Mouse (Mus musculus): ENCODE data around the gene Ntrk2.

Gene Ntrk2

GRCm38 (mm10) chr13:58924486-58924885 lies 118.1 kb downstream of the Ntrk2 start:
- no peak for DNase-seq (ENCODE audit: low spot score)

GRCm38 (mm10) chr13:58927186-58927585 lies 120.8 kb downstream of the Ntrk2 start:
- DNase-seq (ENCODE audit: low spot score): no peak

GRCm38 (mm10) chr13:58927656-58928226 lies 121.4 kb downstream of the Ntrk2 start:
- no peak for DNase-seq (ENCODE audit: low spot score)

GRCm38 (mm10) chr13:58928668-58929436 lies 122.5 kb downstream of the Ntrk2 start:
- no peak for DNase-seq (ENCODE audit: low spot score)

- no peak for DNase-seq (ENCODE audit: low spot score)
These were observed 123.8 kb downstream of the Ntrk2 start for GRCm38 (mm10) chr13:58930161-58930560.

- no peak for DNase-seq (ENCODE audit: low spot score)
These were observed 126.8 kb downstream of the Ntrk2 start for GRCm38 (mm10) chr13:58933126-58933525.

GRCm38 (mm10) chr13:58934576-58935110 lies 128.3 kb downstream of the Ntrk2 start:
- no peak for DNase-seq (ENCODE audit: low spot score)

GRCm38 (mm10) chr13:58935956-58936495 lies 129.7 kb downstream of the Ntrk2 start:
- DNase-seq (ENCODE audit: low spot score): no peak

- DNase-seq (ENCODE audit: low spot score): no peak
These were observed 131.5 kb downstream of the Ntrk2 start for GRCm38 (mm10) chr13:58937884-58938283.

- no peak for DNase-seq (ENCODE audit: low spot score)
These were observed 132.1 kb downstream of the Ntrk2 start for GRCm38 (mm10) chr13:58938464-58938863.

GRCm38 (mm10) chr13:58940208-58940607 lies 133.8 kb downstream of the Ntrk2 start:
- DNase-seq (ENCODE audit: low spot score): no peak

GRCm38 (mm10) chr13:58940798-58941197 lies 134.4 kb downstream of the Ntrk2 start:
- no peak for DNase-seq (ENCODE audit: low spot score)

- no peak for DNase-seq (ENCODE audit: low spot score)
These were observed 139.4 kb downstream of the Ntrk2 start for GRCm38 (mm10) chr13:58945781-58946180.

- DNase-seq (ENCODE audit: low spot score): no peak
These were observed 140.2 kb downstream of the Ntrk2 start for GRCm38 (mm10) chr13:58946589-58946988.

GRCm38 (mm10) chr13:58947056-58947455 lies 140.7 kb downstream of the Ntrk2 start:
- no peak for DNase-seq (ENCODE audit: low spot score)

- DNase-seq (ENCODE audit: low spot score): no peak
These were observed 148.0 kb downstream of the Ntrk2 start for GRCm38 (mm10) chr13:58954331-58954730.

- DNase-seq (ENCODE audit: low spot score): no peak
These were observed 148.4 kb downstream of the Ntrk2 start for GRCm38 (mm10) chr13:58954764-58955163.

GRCm38 (mm10) chr13:58955237-58955777 lies 148.9 kb downstream of the Ntrk2 start:
- no peak for DNase-seq (ENCODE audit: low spot score)

GRCm38 (mm10) chr13:58958171-58958904 lies 152.0 kb downstream of the Ntrk2 start:
- no peak for DNase-seq (ENCODE audit: low spot score)

- DNase-seq (ENCODE audit: low spot score): no peak
These were observed 154.0 kb downstream of the Ntrk2 start for GRCm38 (mm10) chr13:58960321-58960720.

GRCm38 (mm10) chr13:58964701-58965359 lies 158.5 kb downstream of the Ntrk2 start:
- DNase-seq (ENCODE audit: low spot score): no peak

- no peak for DNase-seq (ENCODE audit: low spot score)
These were observed 159.5 kb downstream of the Ntrk2 start for GRCm38 (mm10) chr13:58965826-58966225.
